Comparison of ENCODE assay signal across 22 mouse cellular contexts in genomic region chr11:74411943-74412342, GRCm38 (mm10). TPM values are rescaled to one million over a fixed set of nuclear protein-coding genes. Genes with fewer than 3 reads are reported as not detected.
A peak's percentile ranks its signal among the peaks of the same experiment; 100 is the strongest.
DNase-seq lines count a peak whose midpoint lies in the region; ATAC-seq lines count a peak whose summit lies in the region.
"Had no signal": no experiment of that assay in that cellular context is flagged by ENCODE, and none has a peak within 500 bp of the region (broad histone marks: within the 10 kb centered on the region; RNA-seq: fewer than 3 reads in every experiment).

No protein-coding gene starts in this region.

- H3K27ac ChIP-seq in liver, embryonic 12.5 days, result no peak overlapping the region
- H3K27ac ChIP-seq: embryonic facial prominence, embryonic 10.5 days; embryonic facial prominence, embryonic 12.5 days; forebrain, embryonic 13.5 days; forebrain, embryonic 15.5 days had no signal

- peak; percentile 46 to 59 for DNase-seq in cerebellum, postnatal 14 days
- DNase-seq in cerebellum, adult 8-10 months, result no peak
- peak; percentile 37 for DNase-seq in retina, postnatal 1 day
- no peak for DNase-seq in retina, embryonic 14.5 days (ENCODE audit: low spot score)
- DNase-seq: adrenal gland, adult 8-10 months; adrenal gland, postnatal 14 days; adrenal gland, postnatal 36 days; cerebellum, adult 18-20 months; cerebellum, adult 9-10 months; cerebellum, postnatal 25 days; forebrain, postnatal 0 days had no signal

- H3K27me3 ChIP-seq in liver, embryonic 12.5 days (replicated peaks), result no peaks in the 10 kb centered on the region
- H3K27me3 ChIP-seq: embryonic facial prominence, embryonic 12.5 days; forebrain, embryonic 13.5 days; forebrain, embryonic 15.5 days; Patski had no signal

- H3K4me2 ChIP-seq in liver, embryonic 12.5 days, result no peak overlapping the region
- H3K4me2 ChIP-seq: embryonic facial prominence, embryonic 12.5 days; forebrain, embryonic 13.5 days; forebrain, embryonic 15.5 days had no signal

- no peak overlapping the region for H3K4me3 ChIP-seq in liver, embryonic 12.5 days
- H3K4me3 ChIP-seq: embryonic facial prominence, embryonic 10.5 days; embryonic facial prominence, embryonic 12.5 days; forebrain, embryonic 13.5 days; forebrain, embryonic 15.5 days had no signal

- no peaks in the 10 kb centered on the region for H3K36me3 ChIP-seq in liver, embryonic 12.5 days
- H3K36me3 ChIP-seq: embryonic facial prominence, embryonic 10.5 days; embryonic facial prominence, embryonic 12.5 days; forebrain, embryonic 15.5 days had no signal

- WGBS in liver, embryonic 12.5 days (ENCODE audit: insufficient replicate concordance), result 44% methylated on average over 3 of the region's 3 CpGs

- no peaks in the 10 kb centered on the region; the same call in 1 of the 2 replicates for H3K4me1 ChIP-seq in liver, embryonic 12.5 days

- ATAC-seq in liver, embryonic 12.5 days, result no peak
- ATAC-seq: activated CD4-positive, CD25-positive, alpha-beta regulatory T cell, adult 4 months; forebrain, embryonic 13.5 days; forebrain, embryonic 15.5 days; forebrain, postnatal 0 days; Patski had no signal

- H3K9ac ChIP-seq in liver, embryonic 12.5 days, result no peak overlapping the region
- H3K9ac ChIP-seq: embryonic facial prominence, embryonic 12.5 days; forebrain, embryonic 13.5 days; forebrain, embryonic 15.5 days; forebrain, postnatal 0 days had no signal

- no peaks in the 10 kb centered on the region for H3K9me3 ChIP-seq in liver, embryonic 12.5 days (replicated peaks)
- H3K9me3 ChIP-seq: embryonic facial prominence, embryonic 10.5 days; embryonic facial prominence, embryonic 12.5 days; forebrain, embryonic 13.5 days; forebrain, embryonic 15.5 days had no signal

RNA-seq across cellular contexts. Expression of gene Olfr412, which starts 50.1 kb away (rescaled TPM):
- polyA plus RNA-seq in liver, embryonic 12.5 days (2016; fragmentation: Nextera tagmentation; extraction: Ambion mirVana), result not detected in 2 replicates
- polyA plus RNA-seq: activated CD4-positive, CD25-positive, alpha-beta regulatory T cell, adult 4 months; C2C12; cortical plate, adult 2 months; embryonic facial prominence, embryonic 10.5 days; embryonic facial prominence, embryonic 12.5 days; embryonic facial prominence, embryonic 14.5 days; forebrain, embryonic 11.5 days; forebrain, embryonic 13.5 days; forebrain, embryonic 15.5 days; forebrain, postnatal 0 days; Patski had no signal

RNA-seq across cellular contexts. Expression of gene Olfr411, which starts 59.5 kb away (rescaled TPM):
- not detected in 2 replicates for polyA plus RNA-seq in liver, embryonic 12.5 days (2016; fragmentation: Nextera tagmentation; extraction: Ambion mirVana)
- polyA plus RNA-seq: activated CD4-positive, CD25-positive, alpha-beta regulatory T cell, adult 4 months; C2C12; cortical plate, adult 2 months; embryonic facial prominence, embryonic 10.5 days; embryonic facial prominence, embryonic 12.5 days; embryonic facial prominence, embryonic 14.5 days; forebrain, embryonic 11.5 days; forebrain, embryonic 13.5 days; forebrain, embryonic 15.5 days; forebrain, postnatal 0 days; Patski had no signal

Comparison
In these comparisons a context has a peak if more than half of its experiments do, and no peak if none do; other contexts are left out.
1. DNase-seq: peak in cerebellum, postnatal 14 days (2 of 2) and retina, postnatal 1 day (single experiment); none in cerebellum, adult 8-10 months (single experiment) and retina, embryonic 14.5 days (single experiment).